Mouse (Mus musculus) heart, adult 18-20 months (tissue): ENCODE results near the gene Ccser2. TPM values are rescaled to one million over a fixed set of nuclear protein-coding genes. Genes with fewer than 3 reads are reported as not detected.
A peak's percentile ranks its signal among the peaks of the same experiment; 100 is the strongest.
"Not testable (repeated sequence)": the region's sequence is repeated elsewhere in the genome, so short reads cannot be mapped to it uniquely, and the experiment has no call there.

Experiments used
- DNase-seq, 2 experiments: peaks; one replicate each; pipeline ENCODE4 v3.0.0; 2021 to 2022; ENCODE audit warnings: mixed read lengths in 1 of 2
- long read RNA-seq, 2 experiments: library from polyadenylated mRNA; stranded (forward); transcript quantifications; one replicate each; pipeline ENCODE4 v2.0.0; 2021
- total RNA-seq, 2 experiments: library from RNA; stranded (reverse); gene quantifications; 2 replicates each; pipeline ENCODE4 v1.2.3; 2021

Ccser2 gene
- 100 to 1,000 TPM; 114 to 118 TPM for total RNA-seq
- long read RNA-seq, experiment 1, full-length matches to known transcripts, result 44 of 70 reads
- long read RNA-seq, experiment 1, partial matches to known transcripts, result 2 of 70 reads
- long read RNA-seq, experiment 1, other reads (novel, unspliced or antisense), result 24 of 70 reads
- long read RNA-seq, experiment 2, full-length matches to known transcripts, result 16 of 24 reads
- long read RNA-seq, experiment 2, partial matches to known transcripts, result 3 of 24 reads
- long read RNA-seq, experiment 2, other reads (novel, unspliced or antisense), result 5 of 24 reads

DNA sequence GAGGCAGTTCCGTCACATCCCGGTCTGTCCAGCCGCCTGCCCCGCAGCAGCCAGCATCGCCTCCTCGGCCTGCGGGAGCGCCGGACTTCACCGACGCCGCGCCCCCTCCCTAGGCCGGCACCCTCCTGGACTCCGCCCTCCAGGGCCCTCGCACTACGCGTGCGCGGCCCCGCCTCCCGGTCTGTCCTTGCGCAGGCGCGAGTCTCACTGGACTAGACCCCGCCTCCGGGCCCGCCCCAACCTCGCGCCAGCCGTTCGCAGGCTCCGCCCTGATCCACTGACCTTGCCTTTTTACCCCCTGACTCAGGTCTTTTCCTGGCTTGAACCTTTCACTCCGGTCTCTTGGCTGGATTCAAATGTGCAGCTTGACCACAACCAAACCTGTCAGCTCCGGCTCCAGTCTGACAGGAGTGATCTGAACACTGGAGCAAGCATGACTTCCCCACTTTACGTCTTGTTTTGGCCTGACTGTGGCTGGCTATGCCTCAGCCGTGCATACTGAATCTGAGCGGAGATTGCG lies at the start of gene Ccser2:
TSS of gene Ccser2 (minus strand) at position 150 of the 520 bp plus-strand sequence.
- peak; percentile 98 to 100 for DNase-seq

DNA sequence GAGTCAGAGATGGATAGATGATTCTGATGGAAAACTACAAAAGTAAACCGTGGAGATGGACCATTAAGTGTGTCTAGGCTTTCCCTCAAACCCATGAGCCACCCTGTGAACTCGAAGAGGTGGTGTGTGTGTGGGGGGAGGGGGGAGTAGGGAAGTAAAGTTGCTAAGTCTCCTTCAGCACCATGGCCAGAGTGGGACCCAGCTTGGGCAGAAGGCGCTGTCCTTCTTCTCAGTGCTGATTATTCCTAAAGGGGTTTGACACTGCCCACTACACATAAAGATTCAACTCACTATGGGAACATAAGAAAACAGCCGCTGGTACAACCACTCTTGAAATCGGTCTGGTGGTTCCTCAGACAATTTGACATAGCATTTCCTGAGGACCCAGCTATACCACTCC lies 47.3 kb upstream of the Ccser2 start:
- DNase-seq, result peak in 1 of 2 experiments; percentile 12

DNA sequence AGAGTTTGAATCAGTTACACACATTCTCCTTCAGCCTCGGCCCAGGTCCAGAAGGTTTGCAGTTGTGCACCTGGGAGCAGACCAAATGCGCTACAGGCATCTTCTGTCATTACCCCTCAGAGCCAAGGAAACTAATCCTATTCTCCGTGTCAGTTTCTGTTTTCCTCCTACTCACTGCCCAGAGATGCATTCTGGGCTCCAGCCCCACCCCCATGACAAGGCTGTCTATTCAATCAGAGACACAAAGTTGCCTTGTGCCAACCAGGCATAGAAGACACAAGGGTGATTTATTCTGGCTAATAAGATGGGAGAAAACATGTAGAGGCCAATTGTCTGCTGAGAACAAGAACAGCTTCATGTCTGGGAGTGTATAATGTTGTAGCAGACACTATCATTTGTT lies 45.1 kb upstream of the Ccser2 start:
- no peak for DNase-seq

DNA sequence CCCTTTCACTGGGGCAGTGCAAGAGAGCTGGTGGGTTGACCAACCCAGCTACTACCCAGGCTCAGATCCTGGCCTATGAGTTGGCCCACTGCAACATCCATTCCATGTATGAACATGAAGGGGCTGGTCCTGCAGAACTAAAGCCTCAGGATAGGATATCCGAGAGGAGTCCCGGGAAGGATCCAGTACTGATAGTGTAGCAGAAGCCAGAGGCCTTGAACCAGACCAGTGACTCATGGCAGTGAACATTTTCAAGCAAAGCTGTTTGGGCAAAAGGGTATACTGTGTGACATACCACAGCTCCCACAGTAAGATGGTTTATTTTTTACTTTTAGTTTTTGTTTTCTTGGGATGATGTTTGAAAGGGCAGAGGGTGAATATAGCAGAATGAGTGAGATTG lies 41.1 kb upstream of the Ccser2 start:
- DNase-seq, result no peak

DNA sequence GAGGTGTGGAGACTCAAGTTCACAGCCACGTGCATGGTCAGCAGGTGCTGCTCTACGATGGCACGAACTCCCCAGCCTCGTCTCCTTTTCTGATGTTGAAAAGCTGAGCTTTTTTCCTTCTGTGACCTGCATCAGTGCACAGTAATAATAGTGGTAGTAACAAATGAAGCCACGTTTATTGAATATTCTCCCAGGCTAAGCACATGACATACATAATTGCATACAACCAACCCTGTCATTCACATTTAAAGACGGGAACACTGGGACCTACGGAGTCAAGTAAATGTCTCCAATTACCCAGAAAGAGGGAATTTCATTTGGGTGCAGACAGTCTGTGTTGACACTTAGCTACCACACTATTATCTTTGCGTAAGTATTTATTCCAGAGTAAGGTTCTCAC lies 37.9 kb upstream of the Ccser2 start:
- DNase-seq, result no peak

DNA sequence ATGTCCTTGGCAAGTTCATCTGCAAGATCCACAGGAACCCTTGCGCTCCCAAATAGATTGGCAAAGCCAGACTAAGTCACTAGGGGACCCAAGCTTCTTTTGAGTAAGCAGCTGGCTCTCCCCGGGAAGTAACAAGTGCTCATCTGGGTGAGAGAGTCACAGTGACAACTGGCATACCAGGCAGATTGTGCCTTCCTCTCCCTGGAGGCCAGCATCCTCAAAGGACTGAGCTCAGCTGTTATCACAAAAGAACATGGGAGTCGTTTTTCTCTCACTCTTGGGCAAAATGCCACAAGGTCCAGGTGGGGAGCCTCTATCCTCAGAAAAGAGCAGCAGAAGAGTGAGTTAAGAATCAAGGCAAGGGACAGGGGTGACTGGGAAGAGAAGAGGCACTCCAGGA lies 37.3 kb upstream of the Ccser2 start:
- DNase-seq, result no peak

DNA sequence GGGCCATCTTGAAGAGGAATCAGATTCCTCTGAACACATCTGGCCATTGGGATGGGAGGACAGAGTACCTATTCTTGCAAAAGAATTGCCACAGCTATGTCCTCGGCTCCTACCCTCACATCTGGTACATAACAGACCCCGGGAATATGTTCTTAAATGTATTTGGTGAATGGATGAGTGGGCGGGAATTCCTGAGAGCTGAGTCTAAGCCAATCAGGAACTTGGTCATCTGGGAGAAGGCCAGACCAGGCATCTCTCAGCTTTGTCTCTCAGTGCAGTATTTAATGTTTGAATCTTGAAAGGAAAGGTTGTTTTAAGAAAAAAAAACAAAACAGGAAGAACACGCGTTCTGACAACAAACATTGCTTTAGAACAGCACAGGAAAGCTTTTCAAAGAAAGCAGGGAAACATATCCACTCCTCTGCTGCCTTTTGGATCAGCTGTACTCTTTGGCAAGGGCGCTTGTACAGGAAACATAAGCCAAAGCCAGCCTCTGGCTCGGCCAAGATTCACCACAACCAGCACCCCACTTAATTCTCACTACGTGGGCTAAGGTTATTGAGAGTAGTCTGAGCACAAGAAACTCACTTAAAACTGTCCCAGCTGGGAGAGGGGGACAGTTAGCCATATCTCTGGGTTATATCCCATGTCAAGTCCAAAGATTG lies 35.0 kb upstream of the Ccser2 start:
- no peak for DNase-seq

DNA sequence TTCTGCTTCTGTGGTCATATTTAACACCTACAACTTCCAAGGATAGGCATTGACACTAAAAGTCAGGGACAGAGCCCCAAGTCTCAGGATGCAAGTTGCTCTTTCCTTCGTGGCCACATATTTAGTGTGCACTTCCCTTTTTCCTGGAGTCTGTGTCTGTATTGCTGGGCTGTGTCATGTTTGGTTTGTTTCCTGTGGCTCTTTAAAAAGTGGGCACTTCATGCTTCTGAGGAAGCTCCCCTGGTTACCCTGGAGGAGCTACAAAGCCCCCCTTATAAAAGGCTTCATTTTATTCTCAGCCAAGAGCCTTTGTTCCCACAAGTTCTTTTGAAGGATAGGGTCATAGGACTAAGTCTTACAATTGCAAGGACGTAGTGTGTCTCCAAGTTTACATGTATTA lies 34.3 kb upstream of the Ccser2 start:
- DNase-seq, result no peak

DNA sequence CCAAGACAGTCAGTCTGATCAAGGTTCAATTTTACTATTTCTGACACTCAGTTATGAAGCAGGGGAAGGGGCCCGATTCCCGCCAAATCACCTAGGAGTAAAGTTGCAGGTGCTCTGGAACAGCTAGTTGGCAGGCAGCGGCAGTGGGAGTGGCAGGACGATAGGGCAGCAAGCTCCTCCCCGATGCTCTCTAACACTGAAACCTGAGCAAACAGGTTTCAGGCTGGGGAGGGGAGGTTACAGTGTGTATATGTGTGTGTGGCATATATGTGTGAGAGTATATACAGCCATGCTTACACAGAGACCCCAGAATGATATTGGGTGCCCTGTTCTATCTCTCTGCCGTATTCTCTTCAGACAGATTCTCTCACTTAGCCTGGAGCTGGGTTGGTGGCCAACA lies 32.2 kb upstream of the Ccser2 start:
- not testable (repeated sequence) for DNase-seq

DNA sequence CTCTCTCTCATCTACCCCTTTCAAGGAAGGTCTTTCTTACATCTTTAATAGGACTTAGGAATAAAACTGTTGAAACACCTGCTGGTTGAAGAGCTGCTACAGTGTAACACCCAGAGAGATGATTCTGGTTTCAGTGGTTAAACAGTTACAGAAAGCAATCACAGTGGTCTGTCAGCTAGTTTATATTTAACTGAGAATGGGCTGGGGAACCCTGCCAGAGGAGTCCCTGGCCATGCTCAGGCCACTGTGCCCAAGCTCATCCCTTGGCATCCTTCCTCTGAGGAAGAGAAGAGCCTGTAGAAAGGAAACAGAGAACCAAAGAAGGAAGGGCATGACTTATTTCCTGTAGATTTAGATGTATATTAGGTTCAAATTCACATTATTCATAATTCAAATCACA lies 21.2 kb upstream of the Ccser2 start:
- DNase-seq, result no peak

DNA sequence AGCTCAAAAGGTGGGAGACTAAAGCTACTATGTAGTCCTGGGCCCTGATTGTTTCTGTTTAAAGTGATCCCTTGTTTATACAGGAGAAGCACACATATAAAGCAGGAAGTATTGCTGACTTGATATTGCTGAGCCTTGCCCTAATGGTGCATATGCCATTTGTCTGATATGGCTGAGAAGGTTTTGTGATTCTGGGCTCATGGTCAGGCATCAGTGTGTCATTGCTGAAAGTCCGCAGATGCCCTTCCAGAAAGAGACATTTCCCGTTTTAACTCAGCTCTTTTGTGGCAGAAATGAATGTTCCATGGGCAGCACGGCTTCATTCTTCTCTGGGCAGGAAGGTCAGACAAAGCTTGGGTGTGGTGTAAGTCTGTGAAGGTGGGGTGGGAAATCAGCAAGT lies 17.1 kb upstream of the Ccser2 start:
- peak; percentile 15 to 40 for DNase-seq

DNA sequence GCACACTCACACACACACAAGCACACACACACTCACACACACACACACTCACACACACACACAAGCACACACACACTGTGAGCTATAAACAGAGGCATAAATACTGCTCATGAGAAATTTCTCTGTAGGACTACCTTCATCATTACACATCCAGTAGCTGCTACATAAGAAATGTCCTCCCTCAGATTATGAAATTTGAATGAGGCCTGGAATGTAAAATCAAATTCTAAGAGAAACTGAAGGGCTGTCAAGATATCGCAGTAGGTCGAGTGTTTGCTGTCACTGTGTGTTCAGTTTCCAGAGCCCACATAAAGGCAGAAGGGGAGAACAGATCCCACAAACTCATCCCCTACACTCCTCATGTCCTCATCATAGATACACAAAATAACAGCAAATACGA lies 6.4 kb upstream of the Ccser2 start:
- no peak for DNase-seq

DNA sequence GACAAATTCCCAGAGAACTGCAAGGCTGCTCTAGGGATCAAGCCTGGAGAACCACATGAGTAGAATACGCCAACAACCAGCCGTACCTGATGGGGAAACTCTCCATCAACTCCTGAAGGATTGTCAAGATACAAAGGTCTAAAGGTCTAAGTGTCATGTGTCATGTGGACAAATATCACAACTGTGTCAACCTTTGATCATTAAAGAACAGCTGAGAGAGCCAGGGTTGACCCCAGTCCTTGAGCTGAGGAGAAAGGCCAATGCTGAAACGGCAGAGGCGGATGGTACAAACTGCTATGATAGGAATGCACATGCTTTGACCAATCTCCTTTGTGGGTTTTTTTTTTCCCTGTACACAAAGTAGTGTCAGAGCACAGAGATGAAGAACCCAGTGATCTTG lies 2.6 kb upstream of the Ccser2 start:
- no peak for DNase-seq

DNA sequence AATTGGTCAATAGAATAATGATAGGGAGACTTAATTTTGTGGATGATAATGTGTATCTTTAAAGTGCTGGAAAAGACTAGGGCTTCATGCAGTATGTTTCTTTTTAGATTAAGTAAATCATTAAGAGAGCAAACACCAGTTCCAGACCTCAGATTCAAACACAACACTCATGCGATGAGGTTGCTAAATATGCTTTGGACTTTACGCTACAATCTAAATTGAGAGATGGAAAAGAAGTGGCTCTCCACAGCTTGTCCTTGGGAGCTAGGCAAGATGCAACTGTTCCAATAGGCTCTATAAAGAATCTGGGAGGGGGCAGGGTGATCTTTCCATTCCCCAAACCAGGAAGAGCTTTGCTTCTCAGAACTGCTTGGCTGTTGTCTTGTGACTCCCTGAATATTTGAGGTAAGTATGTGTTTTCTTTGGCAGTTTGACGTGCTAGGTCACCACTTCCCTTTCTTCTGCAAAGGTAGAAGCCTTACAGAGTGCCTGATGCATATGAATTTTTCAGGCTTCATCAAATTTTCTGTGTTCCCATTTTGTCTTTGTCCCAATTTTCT lies 1.4 kb upstream of the Ccser2 start:
- no peak for DNase-seq

DNA sequence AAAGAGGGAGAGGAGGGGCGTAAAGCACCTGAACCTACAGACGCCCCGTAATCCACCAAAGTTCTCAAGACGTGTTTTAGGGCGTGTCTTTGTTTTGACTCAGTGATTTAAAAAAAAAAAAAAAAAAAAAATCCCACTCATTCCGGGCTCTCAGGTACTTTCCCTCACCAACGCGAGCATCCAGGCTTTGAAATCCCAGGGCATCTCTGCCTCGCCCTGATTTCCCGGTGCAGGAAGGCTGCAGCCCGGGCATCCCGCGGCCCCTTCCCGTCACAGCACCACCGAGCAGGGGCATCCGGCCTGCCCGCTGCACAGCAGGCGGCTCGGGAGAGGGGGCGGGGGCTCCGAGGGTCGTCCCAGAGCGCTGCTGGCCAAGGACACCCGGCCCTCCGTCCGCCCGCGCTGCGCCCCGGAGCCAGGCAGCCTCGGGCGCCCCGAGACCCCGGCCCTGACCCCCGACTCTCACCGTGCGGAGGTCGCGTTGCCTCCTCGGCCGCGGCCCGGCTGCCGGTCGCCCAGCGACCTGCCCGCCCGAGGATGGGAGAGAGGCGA lies 425 bp downstream of the Ccser2 start:
- no peak for DNase-seq

DNA sequence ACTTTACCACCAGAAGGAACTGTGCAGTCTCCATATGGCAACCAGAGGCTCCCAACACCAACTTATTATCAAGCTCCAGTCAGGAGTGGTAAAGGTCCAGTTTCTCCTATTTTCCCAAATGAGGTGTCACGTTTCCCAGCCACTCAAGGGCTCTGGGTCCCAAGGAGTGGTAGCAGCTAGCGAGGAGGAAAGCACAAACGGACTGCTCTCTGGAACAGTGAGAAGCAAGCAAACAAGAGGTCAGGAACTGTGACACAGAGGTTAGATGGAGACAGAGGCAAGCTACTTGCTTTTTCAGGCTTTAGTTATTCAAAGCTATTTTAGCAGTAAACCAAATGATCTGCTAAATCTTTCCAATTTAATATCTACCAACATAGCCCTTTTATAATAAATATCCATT lies 3.2 kb downstream of the Ccser2 start:
- DNase-seq, result no peak

DNA sequence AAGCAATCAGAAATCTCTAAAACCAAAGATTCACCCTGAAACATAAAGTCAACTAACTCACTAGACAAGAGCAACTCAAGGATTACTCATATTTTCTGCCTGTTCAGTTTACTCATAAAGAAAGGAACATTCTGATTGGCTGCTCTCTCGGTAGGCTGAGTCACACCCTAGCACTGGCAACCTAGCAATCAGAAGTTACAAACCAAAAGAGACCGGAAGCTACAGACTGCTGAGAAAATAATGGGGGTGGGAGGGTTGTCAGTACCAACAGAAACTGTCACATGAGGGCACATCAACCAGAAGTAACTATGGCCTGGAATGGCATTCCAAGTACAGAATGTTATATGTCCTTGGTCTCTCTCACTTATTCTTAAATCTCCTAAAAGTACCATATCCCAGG lies 6.1 kb downstream of the Ccser2 start:
- no peak for DNase-seq

DNA sequence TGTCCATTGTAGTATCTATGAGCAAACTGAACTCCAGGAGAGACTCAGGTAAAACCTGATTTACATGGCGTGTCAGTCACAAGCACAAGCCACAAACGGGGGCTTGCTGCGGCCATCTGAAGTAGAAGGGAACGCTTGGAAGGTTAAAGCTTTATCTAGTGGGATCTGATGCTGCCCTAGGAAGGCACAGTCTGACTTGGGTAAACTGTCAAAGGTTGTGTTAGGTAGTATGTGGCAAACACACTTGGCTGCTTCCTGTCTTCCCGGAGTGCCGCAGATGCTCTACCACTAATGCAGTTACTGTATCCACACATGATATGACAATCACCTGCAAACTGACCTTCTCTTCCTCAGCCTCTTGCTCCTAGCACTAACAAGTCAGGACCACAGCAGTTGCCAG lies 10.9 kb downstream of the Ccser2 start:
- DNase-seq, result no peak

DNA sequence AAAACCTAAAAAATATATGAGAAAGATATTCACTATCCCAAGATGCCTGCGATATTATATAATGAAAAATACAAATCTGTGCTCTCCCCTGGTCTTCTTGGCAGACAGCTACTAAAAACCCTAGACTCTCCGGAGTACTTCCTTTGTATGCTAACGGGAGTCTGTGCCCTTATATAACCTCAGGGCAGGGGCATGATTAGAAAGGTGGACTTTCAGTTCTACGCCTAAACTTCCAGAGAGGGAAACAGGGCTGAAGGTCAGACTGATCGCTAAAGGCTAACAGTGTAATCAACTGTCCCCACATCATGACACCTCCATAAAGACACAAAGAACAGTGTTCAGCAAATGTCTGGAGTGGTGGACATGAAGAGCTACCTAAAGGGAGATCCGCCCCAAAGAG lies 11.3 kb downstream of the Ccser2 start:
- no peak for DNase-seq

DNA sequence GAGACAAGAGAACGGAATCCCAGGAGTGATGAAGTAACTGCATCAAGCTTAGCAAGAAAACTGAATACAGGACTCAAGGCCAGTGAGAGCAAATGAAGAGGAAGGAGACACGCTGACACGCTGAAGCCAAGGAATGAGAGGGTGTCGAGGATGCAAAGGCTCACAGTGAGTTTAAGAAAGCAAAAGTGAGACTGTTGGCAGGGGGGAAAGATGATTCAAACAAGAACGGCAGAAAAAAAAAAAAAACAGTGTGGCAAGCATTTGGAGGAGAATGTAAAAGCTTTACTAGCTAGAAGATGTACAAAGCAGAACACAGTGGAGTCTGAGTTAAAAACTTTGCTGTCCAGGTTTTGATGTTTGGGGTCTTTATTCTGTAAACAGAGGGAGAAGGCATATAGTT lies 11.9 kb downstream of the Ccser2 start:
- DNase-seq, result no peak

DNA sequence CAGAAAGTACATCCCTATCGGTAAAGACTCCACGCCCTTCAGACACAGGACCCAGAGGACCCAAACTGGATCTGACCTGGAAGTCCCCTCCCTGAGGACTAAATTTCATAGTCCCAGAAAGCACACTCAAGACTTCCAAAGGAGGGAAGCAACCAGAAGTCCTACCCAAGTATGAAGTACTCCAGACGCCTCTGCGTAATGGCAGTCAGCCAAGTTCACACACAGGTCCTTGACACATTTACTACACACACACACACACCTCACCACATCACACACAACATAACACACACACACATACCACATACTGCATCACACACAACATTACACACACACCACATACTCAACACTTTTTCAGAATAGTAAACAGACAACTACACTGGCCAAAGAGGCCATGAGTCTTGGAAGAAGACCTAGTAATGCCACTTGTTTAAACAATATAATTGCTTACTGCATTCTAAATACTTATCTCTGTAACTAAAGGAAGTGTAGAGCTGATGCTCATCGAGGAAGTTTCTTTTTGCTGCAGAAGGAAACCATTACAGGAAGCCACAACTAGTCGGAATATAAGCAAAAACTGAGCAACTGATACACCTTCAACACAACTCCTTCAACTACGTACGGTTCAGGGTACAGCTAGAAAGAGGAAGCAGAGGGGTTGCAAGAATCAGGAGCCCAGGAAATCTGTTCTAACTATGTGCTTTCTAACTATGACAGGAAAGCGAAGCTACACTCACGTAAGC lies 15.7 kb downstream of the Ccser2 start:
- DNase-seq, result peak in 1 of 2 experiments; percentile 21

DNA sequence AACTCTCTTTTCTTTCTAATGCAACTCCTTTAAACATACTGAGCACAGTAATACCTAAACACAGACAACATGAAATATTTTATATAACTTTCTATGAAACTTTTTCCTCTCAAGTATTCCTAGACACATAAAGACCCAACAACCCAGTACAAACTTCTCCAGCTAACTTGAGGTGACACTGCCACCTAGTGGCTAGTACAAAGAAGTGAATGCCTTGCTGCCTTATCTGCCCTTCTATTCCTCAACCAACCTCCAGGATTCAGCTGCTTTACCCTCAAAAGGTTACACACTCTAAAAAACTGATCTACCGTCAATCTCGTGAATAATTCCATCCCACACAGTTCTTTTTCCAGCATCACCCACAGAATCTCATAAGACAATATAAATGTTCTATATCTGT lies 16.4 kb downstream of the Ccser2 start:
- DNase-seq, result peak; percentile 42 to 52

DNA sequence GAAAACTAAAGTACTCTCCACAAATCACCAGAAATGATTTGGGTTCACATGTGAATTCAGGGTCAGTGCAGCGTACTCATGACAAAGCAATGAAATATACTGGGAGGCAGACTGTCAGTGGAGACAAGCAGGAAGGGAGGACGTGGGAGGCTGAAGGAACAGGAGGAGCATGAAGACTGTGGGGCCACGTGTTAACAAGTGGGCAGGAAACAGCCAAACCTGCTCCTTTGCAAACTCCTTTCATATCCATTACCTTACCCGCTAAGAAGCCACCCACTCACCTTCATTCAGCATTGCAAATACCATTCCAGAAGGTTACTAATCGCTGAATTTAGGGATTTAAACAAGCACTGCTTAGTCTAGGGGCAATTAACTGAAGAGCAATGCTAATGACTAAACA lies 25.9 kb downstream of the Ccser2 start:
- DNase-seq, result no peak
